Mouse (Mus musculus) regulatory T cell (primary cell): ENCODE data around the gene Elovl2.

Source experiments
- in situ Hi-C: fragments of 300-600 bp; cut with MboI, MseI; formaldehyde crosslinking; loops from one replicate; pipeline ENCODE4 v1.15.1; 2025; ENCODE audit warnings: high pct_unique_total_duplicates

Gene Elovl2

DNA sequence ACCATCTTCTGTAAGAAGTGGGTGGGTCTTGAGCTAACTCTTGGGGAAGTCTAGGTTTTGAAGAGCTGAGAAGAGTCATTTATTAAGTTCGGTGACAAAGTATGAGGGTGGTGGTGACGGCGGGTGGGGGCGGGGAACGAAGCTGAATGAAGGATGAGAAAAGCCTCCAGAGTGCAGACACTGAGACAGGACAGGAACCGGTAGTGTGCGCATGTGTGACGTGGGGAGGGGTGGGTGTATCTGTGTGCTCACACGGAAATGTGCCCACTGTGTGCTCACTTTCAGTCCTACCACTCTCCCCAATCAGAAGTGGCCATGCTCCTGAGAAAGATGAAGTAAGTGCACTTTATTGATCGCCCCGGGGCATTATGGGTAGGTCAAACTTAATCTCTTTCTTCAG, 67.1 kb downstream of the Elovl2 start:
- in situ Hi-C loops: no loop called here

DNA sequence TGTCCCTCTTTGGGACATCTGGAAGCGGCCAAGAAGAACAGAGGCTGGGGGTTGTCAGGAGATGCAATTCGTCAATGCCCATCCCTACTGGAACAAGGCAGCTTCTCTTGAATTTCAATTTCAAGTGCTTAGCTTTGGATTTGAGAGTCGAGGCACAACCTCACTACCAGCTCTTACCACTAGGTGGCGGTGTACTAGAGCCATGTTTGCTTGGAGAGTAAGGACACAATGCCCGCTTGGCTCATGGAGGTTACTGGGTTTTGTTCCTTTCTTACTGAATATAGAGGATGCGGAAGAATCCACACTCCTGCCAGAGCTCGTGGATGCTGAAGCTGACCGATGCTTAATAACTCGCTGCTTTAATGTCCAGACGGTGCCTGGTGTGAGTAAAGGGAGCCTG, 73.9 kb downstream of the Elovl2 start:
- in situ Hi-C loops: no loop called here

DNA sequence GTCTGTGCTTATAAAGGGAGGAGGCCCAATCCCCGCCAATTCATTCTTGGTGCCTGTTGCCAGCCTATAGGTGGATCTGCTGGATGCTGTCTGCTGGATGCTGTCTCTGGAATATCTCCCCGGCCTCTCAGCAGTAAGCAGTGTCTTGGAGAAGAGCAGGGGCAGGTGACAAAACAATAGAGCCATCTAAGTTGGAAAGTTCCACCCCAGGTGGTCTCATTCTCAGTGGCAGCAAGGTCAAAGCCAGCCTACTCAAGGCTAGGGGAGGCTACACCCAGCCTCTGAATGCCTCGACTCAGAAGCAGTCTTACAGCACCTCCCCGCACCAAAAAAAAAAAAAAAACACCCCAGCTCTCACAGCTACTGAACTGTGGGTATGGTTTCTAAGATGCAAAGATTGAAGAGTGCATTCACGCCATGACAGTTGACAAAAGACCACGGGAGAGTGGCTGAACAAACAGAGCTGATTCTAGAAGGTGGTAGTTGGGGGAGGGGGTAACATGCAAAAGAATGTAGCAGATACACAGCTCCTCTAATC, 74.7 kb downstream of the Elovl2 start:
- in situ Hi-C loops: no loop called here

DNA sequence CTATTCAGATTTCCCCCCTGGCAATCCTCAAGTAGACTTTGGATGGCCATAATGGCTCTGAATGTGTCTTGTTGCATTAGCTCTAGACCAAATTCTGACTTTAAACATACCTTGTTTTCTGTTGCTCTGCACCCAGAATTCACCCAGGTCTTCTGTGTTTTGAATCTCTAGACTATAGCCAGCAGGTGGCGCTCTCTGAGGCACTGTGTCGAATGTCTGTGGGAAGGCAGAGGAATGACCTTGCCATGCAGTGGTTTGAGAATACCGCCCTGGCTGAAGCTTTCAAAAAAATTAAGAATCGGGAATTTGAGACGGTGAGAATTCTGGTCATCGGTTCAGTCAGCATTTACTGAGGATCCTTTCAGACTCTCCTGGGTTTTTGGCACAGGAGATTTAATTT, 85.3 kb downstream of the Elovl2 start:
- in situ Hi-C loops: no loop called here
